Mouse (Mus musculus) heart, postnatal 25 days (tissue): ENCODE results near the gene Atp6v0b. TPM values are rescaled to one million over a fixed set of nuclear protein-coding genes. Genes with fewer than 3 reads are reported as not detected.
A peak's percentile ranks its signal among the peaks of the same experiment; 100 is the strongest.

Experiments
- DNase-seq: peaks from one replicate; pipeline ENCODE4 v3.0.0; 2022; ENCODE audit warnings: low spot score
- intact Hi-C: fragments of 180-260 bp; cut with DNase I; formaldehyde crosslinking; loops from one replicate; pipeline ENCODE4 v1.15.1; 2025
- total RNA-seq, 2 experiments: library from RNA; stranded (reverse); gene quantifications; 2 replicates each; pipeline ENCODE4 v1.2.3; 2021

Gene Atp6v0b
- total RNA-seq, 2 experiments from 2014 or later: 111 to 127 TPM

DNA sequence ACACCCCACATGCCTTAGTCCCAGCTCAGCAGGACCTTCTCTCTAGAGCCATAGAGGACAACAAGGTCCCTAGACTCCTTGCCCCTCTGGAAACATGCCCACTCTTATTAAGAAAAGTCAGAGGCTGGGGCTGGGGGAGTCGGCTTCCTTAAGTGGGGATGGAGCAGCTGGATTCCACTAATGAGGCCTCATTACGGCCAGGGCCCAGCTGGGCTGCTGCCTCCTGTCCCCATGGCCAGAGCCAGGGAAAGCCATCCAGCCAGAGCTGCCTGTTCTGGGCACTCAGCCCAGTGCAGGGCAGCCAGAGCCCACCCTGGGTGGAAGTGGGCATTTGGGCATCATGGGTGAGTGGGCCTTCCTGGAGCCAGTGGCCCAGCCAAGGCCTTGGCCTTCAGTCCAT is 40.1 kb downstream of the Atp6v0b start:
- no peak for DNase-seq

DNA sequence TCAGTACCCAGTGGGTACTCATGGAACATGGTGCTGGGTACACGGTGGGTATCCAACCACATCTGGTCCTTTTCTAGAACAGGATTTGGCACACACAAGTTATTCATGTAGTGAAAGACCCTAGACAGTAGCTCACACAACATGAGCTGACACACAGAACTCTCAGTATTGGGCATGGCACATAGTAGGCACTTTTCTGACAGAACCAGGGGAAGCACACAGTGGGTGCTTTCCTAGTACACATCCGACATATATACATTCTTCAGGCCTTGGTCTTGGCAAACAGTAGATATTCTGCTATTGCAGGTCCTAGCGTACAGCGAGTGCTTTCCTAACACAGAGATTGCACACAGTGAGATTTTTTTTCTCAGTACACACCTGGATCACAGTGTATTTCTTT is 40.9 kb downstream of the Atp6v0b start:
- intact Hi-C loops: no loop called here
- no peak for DNase-seq

More for the DNA sequence above, 40.1 kb downstream of the Atp6v0b start:
- intact Hi-C loops: no loop called here

DNA sequence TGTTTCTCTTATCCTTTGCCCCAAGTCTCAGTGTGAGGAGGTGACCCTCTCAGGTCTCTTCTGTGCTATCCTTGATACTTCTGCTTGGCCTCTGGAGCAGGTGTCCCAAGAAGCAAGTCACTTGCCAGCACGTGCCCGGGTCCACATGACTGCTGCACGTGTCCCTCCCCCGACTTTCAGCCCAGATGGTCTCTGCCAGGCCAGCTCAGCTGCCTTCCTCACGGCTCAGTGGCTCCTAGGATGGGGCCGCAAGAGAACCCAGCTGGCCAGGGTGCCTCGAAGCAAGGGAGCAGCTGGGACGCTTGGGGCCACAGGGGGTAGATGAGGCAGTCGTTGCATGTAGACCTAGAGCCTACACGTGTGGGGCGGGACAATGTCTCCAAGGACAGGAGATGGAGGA is 41.8 kb downstream of the Atp6v0b start:
- no peak for DNase-seq
- intact Hi-C loops: no loop called here

DNA sequence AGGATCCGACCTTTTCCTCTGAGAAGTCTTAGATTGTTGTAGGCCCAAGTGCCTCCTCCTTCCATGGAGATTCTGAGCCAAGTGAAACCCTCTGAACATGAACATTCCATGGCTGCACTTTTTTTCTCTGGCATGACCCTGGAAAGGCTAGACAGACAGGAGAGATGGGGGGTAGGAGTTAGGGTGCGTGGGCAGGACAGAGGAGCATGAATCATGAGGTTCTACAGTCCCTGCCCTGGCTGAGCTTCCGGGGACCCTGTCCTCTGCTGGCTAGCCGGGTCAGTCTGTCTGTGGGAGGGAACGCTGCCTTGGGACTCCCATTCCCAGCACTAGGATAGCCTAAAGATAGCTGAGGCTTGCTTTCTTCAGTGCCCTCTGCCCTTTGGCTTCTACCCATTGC is 42.7 kb downstream of the Atp6v0b start:
- no peak for DNase-seq
- intact Hi-C loops: no loop called here

DNA sequence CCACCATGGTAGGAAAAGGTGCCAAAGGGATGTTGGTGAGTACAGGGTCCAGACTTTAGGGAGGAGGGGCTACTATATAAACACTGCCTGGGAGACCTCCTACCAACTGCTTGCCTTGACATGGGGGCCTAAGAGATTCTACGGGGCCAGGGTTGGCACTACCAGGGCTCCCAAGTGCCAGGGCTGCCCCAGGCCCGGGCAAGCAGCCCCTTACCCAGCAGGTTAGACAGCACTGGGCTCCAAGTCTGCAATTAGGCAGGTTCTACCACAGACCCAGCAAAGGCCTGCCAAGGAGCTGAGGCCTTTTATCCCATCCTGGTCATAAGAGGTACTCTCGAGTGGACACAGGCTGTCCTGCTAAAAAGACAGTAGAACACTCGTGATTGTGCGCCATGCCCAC is 44.0 kb downstream of the Atp6v0b start:
- no peak for DNase-seq
- intact Hi-C loops: no loop called here

DNA sequence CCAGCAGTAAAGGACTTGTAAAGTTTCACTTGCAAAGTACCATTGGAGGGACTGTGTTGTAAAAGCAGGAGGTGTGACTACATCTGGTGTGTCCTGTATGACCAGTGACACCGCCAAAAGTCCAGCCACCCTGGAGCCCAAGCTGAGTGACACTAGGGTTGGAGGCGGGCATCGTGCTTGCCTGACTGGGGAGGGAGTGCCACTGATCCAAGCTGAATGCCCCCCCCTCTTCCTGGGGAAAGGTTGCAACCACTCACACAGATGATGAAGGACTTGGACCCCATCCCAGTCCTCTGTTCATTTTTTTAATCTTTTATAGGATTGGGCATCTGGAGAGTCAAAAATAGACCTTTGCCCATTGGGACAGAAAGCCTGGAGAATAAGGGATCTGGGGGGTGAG is 45.6 kb downstream of the Atp6v0b start:
- intact Hi-C loops: no loop called here

DNA sequence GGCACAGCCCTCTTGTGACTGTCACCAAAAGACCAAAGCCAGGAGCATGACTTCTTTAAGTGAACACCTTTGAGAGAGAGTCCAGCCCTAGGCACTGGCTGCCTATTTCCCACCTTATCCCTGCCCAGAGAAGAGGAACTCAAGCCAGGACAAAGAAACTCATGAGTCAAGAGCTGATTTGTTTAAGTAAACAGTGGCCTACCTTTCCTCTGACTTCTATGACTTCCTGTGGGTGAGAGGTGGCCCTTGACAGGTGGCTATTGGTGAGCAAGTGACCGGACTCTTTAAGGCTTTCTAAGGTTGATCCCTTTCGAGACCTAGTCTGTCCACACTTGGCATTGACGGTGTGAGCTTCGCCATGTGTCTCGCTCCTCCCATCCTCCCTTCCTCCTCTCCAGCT is 46.3 kb downstream of the Atp6v0b start:
- DNase-seq: no peak
- intact Hi-C loops: no loop called here

More for the DNA sequence above, 45.6 kb downstream of the Atp6v0b start:
- no peak for DNase-seq

DNA sequence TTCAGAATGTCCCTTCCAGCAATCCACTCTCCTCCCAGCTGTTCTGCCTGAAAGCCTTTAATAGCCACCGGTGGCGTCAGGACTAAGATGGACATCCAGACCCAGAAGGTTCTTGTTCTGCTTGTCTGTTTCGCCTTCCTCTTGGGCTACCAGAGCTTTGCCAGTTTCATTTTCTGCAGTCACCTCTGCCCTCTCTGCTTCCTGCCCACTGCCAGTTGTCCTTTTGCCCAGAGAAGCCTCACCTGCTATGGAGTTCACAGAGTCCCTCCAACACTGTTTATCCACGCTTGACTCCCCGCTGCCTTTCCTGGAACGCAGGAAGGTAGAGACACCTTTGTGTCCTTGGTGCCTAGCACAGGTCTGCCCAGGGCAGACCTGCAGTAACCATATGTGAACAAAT is 47.8 kb downstream of the Atp6v0b start:
- intact Hi-C loops: no loop called here
- DNase-seq: no peak

DNA sequence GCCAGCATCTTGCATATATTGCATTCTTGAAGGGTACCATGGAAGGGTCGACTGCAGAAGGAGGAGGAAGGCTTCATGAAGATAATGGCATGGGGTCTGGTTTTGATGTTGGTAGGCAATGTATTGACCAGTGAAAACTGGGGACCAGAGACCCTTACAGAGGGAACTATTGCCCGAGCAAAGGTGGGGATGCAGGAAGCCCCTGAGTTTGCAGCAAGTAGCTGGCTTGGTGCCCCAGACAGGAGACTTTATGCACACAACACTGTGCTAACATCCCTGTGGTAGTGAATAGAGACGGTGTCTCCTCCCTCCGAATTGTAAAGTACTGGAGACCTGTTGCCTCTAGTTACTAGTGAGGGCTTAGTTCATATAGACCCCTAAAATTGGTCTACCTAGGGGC is 49.9 kb downstream of the Atp6v0b start:
- intact Hi-C loops: no loop called here
- DNase-seq: no peak

DNA sequence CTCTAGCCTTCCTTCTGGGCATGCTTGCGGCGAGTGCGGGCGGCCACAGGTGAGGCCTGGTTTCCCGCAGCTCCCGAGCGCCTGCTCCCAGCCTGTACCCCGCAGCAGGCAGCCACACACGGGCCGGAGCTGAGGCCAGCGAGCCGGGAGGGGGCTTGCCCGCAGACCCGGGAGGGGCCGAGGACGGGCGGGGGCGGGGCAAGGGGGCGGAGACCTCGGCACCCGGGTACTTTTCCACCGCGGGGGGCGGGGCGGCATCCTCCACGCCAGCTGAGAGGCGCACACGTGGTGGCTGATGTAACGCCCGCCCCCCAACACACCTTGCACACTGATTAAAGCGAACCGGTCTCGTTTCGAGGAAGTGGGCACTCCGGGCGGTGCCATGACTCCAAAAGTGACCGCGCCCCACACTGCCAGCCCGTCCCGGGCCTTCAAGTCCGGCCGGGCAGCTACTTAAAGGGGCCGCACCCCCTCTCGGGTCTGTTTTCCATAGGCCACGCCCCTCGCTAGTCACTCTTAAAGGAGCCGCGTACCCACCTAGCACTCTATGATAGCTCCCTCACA is 50.8 kb downstream of the Atp6v0b start:
- intact Hi-C loops: no loop called here

DNA sequence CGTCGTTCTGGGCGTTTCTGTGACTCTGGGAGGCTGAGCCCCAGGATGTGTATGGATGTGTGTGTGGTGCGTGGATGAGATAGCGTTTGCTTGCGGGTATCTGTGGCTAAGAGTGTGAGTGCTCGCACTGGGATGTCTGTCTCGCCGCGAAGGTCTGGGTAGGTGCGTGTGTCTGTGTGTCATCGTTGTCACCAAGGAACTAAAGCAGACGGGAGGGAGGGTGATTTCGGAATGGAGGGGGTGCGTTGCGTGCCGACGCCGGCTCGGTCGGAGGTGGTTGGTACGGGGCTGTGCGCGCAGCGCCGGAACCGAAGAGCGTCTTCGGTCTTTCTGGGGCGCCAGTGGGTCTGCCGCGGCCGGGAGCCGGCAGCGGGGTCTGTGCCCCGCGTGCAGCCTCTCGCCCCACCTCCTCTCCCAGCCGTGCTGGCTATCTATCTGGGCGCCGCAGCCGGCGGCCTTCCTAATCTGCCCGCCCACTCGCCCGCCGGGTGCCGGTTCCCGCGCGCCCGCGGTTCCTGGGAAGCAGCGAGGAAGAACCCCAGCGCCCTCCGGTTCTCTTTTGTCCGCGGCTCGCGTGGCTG is 51.5 kb downstream of the Atp6v0b start:
- no peak for DNase-seq

More for the DNA sequence above, 50.8 kb downstream of the Atp6v0b start:
- peak; percentile 77 for DNase-seq

DNA sequence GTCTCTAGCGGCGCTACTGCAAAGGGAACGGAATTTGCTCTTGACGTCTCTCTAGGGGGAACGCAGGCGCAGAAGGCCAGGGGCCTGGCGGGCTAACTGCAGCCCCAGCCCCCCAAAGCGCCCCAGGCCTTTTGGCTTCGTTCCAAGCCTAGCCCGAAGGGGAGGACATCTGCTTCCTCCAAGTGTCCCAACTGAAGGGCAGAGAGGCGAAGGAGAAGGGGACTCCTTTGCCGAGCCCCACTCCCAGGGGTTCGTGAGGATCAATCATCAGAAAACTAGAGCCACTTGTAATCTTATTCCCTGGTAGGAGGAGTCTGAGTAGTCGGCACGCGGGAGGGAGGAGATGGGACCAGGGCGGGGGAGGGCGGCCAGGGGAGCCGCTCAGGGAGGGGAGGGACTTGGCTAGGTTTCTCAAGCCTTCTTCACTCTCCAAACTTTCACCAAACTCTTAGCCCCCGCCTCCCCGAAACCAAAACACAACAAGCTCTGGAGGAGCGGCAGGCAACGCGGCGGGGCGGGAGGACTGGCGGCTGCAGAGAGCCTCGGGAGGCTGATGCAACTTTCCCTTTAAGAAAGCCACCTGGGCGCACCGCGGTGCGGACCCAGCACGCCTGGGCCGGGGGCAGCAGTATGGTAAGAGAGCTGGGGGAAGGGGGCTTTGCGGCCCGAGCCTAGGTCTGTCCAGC is 52.1 kb downstream of the Atp6v0b start:
- intact Hi-C loops: no loop called here

More for the DNA sequence above, 51.5 kb downstream of the Atp6v0b start:
- intact Hi-C loops: no loop called here

DNA sequence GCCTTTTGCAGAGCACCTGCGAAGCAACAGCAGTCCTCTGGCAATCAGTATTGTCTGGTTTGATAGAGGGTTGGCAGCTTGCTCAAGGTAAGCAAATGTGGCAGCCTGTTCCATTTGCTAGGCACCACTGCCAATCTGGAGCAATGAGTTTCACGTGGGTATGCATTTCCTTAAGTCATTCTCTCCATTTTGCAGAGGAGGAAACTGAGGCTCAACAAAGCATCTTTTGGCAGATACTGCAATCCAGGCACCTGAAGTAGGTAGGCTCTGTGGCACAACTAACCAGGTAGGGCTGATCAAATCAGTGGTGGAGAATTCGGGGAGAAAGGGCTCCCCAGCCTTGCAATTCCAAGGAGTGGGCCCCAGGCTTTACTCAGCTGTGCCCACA is 52.7 kb downstream of the Atp6v0b start, which contains the start of gene Slc6a9:
Gene Slc6a9 (plus strand): TSS at position 50 of the 388 bp plus-strand sequence.
- no peak for DNase-seq
- intact Hi-C loops: no loop called here

More for the DNA sequence above, 52.1 kb downstream of the Atp6v0b start:
- DNase-seq: peak; percentile 66

Other genes with a start within 250 kb of the Atp6v0b start
- gene Dmap1, start 205.1 kb downstream of the Atp6v0b start, total RNA-seq: 10 to 100 TPM; 18.3 to 19.0 TPM
- gene Gm12845, start 162.9 kb downstream of the Atp6v0b start, total RNA-seq: not detected
- gene Klf17, start 121.7 kb downstream of the Atp6v0b start, total RNA-seq: not detected
- gene Slc6a9, start 52.8 kb downstream of the Atp6v0b start, total RNA-seq: 1 to 10 TPM; 2.6 to 2.7 TPM
- gene Ccdc24, start 14.8 kb downstream of the Atp6v0b start, total RNA-seq: under 1 TPM; 0.13 to 0.39 TPM
- 1 to 10 TPM; 4.5 to 5.2 TPM for gene B4galt2, start 3.8 kb downstream of the Atp6v0b start, total RNA-seq
- gene Dph2, start 4.7 kb upstream of the Atp6v0b start, total RNA-seq: 1 to 10 TPM; 3.2 to 4.4 TPM
- gene Ipo13, start 27.7 kb upstream of the Atp6v0b start, total RNA-seq: 10 to 100 TPM; 76.0 to 77.1 TPM
- gene Artn, start 42.4 kb upstream of the Atp6v0b start, total RNA-seq: under 1 TPM; 0.11 to 0.21 TPM
- 10 to 100 TPM; 61.6 to 66.6 TPM for gene St3gal3, start 247.6 kb upstream of the Atp6v0b start, total RNA-seq